Comparison of ENCODE assay signal across 31 mouse cellular contexts in genomic region chr9:40410895-40411294, GRCm38 (mm10).
"Had no signal": no experiment of that assay in that cellular context is flagged by ENCODE, and none has a peak within 500 bp of the region (broad histone marks: within the 10 kb centered on the region; RNA-seq: fewer than 3 reads in every experiment).

No protein-coding gene starts in this region.

- H3K9ac ChIP-seq: heart, embryonic 12.5 days; heart, embryonic 13.5 days; heart, embryonic 15.5 days; hindbrain, embryonic 12.5 days; hindbrain, embryonic 13.5 days; hindbrain, embryonic 14.5 days; hindbrain, embryonic 15.5 days; intestine, embryonic 15.5 days; kidney, embryonic 15.5 days had no signal

- H3K27ac ChIP-seq: heart, adult 2 months; heart, embryonic 10.5 days; heart, embryonic 13.5 days; heart, embryonic 15.5 days; hindbrain, embryonic 10.5 days; hindbrain, embryonic 12.5 days; hindbrain, embryonic 13.5 days; hindbrain, embryonic 14.5 days; hindbrain, embryonic 15.5 days; hindbrain, postnatal 0 days; intestine, embryonic 15.5 days; kidney, embryonic 15.5 days; kidney, postnatal 0 days; layer of hippocampus, adult 2 months; left cerebral cortex, adult 2 months had no signal

- H3K4me3 ChIP-seq: heart, adult 2 months; heart, embryonic 10.5 days; heart, embryonic 12.5 days; heart, embryonic 13.5 days; heart, embryonic 15.5 days; hindbrain, embryonic 10.5 days; hindbrain, embryonic 12.5 days; hindbrain, embryonic 13.5 days; hindbrain, embryonic 15.5 days; intestine, embryonic 15.5 days; kidney, embryonic 15.5 days; layer of hippocampus, adult 2 months; left cerebral cortex, adult 2 months had no signal

- H3K36me3 ChIP-seq: heart, embryonic 10.5 days; heart, embryonic 12.5 days; heart, embryonic 13.5 days; heart, embryonic 15.5 days; hindbrain, embryonic 10.5 days; hindbrain, embryonic 12.5 days; hindbrain, embryonic 13.5 days; hindbrain, embryonic 15.5 days; intestine, embryonic 15.5 days; kidney, embryonic 15.5 days had no signal

- DNase-seq: heart, adult 2 months; heart, postnatal 10 days; heart, postnatal 14 days; heart, postnatal 36 days; heart, postnatal 4 days; kidney, adult 11 months; kidney, adult 18-20 months; kidney, postnatal 14 days; kidney, postnatal 4 days; layer of hippocampus, adult 9-11 months; layer of hippocampus, postnatal 36 days had no signal

- H3K9me3 ChIP-seq: heart, embryonic 10.5 days; heart, embryonic 12.5 days; heart, embryonic 13.5 days; heart, embryonic 15.5 days; hindbrain, embryonic 10.5 days; hindbrain, embryonic 12.5 days; hindbrain, embryonic 13.5 days; hindbrain, embryonic 15.5 days; intestine, embryonic 15.5 days; kidney, embryonic 15.5 days had no signal

- ATAC-seq: hindbrain, embryonic 16.5 days; hindbrain, postnatal 0 days; inflammation-experienced regulatory T-cells, adult 6 months; intestine, embryonic 15.5 days; intestine, embryonic 16.5 days; intestine, postnatal 0 days had no signal

- H3K27me3 ChIP-seq: heart, embryonic 12.5 days; heart, embryonic 13.5 days; heart, embryonic 15.5 days; hindbrain, embryonic 12.5 days; hindbrain, embryonic 13.5 days; hindbrain, embryonic 15.5 days; intestine, embryonic 15.5 days; kidney, embryonic 15.5 days had no signal

- H3K4me2 ChIP-seq: heart, embryonic 11.5 days; heart, embryonic 12.5 days; heart, embryonic 13.5 days; heart, embryonic 15.5 days; hindbrain, embryonic 12.5 days; hindbrain, embryonic 13.5 days; hindbrain, embryonic 14.5 days; hindbrain, embryonic 15.5 days; intestine, embryonic 15.5 days; kidney, embryonic 15.5 days had no signal
